Mouse (Mus musculus): ENCODE data around the gene Myo1d. TPM values are rescaled to one million over a fixed set of nuclear protein-coding genes. Genes with fewer than 3 reads are reported as not detected.
A peak's percentile ranks its signal among the peaks of the same experiment; 100 is the strongest.

The Myo1d gene
- polyA plus RNA-seq, 1 experiment: 16.9 TPM

DNA sequence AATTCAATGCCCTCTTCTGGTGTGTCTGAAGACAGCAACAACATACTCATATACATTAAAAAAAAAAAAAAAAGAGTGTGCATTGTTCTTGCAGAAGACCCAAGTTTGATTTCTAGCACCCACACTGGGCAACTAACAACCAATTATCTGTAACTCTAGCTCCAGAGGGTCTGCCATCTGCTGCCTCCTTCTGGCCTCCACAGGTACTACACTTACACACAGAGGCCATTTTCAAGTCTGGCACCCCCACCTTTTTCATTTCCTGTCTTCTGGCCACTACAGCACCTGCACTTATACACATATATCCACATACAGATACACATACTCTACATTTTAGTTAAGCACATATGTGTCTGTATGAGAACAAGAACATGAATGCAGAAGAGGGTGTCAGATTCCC, 252.1 kb downstream of the Myo1d start:
- peaks cover 3% of the 10 kb centered on the region; the same call in 1 of the 2 replicates for H3K4me1 ChIP-seq (ENCODE audit: control insufficient read depth, insufficient read depth, low read length)
- H3K27ac ChIP-seq (ENCODE audit: insufficient read depth, low read length): no peak overlapping the region
- no peaks in the 10 kb centered on the region for H3K27me3 ChIP-seq (ENCODE audit: control insufficient read depth, insufficient read depth, low read length)
- H3K4me3 ChIP-seq (replicated peaks; ENCODE audit: insufficient read depth, low read depth, low read length): no peak overlapping the region
- DNase-seq: no peak
- TF ChIP-seq POLR2A (IDR thresholded peaks at IDR 0.05; ENCODE audit: borderline replicate concordance, insufficient read depth, low read length) (no peak), CTCF (IDR thresholded peaks at IDR 0.05; ENCODE audit: borderline replicate concordance, insufficient read depth, low read depth, low read length) (peak; percentile 8; the same call in 1 of the 2 replicates)

GRCm38 (mm10) chr11:80524213-80524612, 255.6 kb downstream of the Myo1d start:
- 93% methylated on average over 5 of the region's 5 CpGs for WGBS
- no peaks in the 10 kb centered on the region for H3K27me3 ChIP-seq (ENCODE audit: control insufficient read depth, insufficient read depth, low read length)
- TF ChIP-seq POLR2A (IDR thresholded peaks at IDR 0.05; ENCODE audit: borderline replicate concordance, insufficient read depth, low read length): no peak
- TF ChIP-seq CTCF (IDR thresholded peaks at IDR 0.05; ENCODE audit: borderline replicate concordance, insufficient read depth, low read depth, low read length): no peak
- no peak overlapping the region for H3K27ac ChIP-seq (ENCODE audit: insufficient read depth, low read length)
- H3K4me3 ChIP-seq (replicated peaks; ENCODE audit: insufficient read depth, low read depth, low read length): no peak overlapping the region
- DNase-seq: no peak
- H3K4me1 ChIP-seq (ENCODE audit: control insufficient read depth, insufficient read depth, low read length): peaks cover 3% of the 10 kb centered on the region; the same call in 1 of the 2 replicates

GRCm38 (mm10) chr11:80523410-80523809, 256.4 kb downstream of the Myo1d start:
- WGBS: 70% methylated on average over 4 of the region's 4 CpGs
- TF ChIP-seq CTCF (IDR thresholded peaks at IDR 0.05; ENCODE audit: borderline replicate concordance, insufficient read depth, low read depth, low read length): no peak
- TF ChIP-seq POLR2A (IDR thresholded peaks at IDR 0.05; ENCODE audit: borderline replicate concordance, insufficient read depth, low read length): no peak

GRCm38 (mm10) chr11:80522852-80523251, 257.0 kb downstream of the Myo1d start:
- TF ChIP-seq POLR2A (IDR thresholded peaks at IDR 0.05; ENCODE audit: borderline replicate concordance, insufficient read depth, low read length) (no peak), CTCF (IDR thresholded peaks at IDR 0.05; ENCODE audit: borderline replicate concordance, insufficient read depth, low read depth, low read length) (no peak)
- H3K4me3 ChIP-seq (replicated peaks; ENCODE audit: insufficient read depth, low read depth, low read length): no peak overlapping the region
- DNase-seq: peak in 1 of 2 experiments; percentile 21
- H3K4me1 ChIP-seq (ENCODE audit: control insufficient read depth, insufficient read depth, low read length): peaks cover 8% of the 10 kb centered on the region
- H3K27me3 ChIP-seq (ENCODE audit: control insufficient read depth, insufficient read depth, low read length): no peaks in the 10 kb centered on the region
- WGBS: 11% methylated on average over 2 of the region's 2 CpGs
- no peak overlapping the region for H3K27ac ChIP-seq (ENCODE audit: insufficient read depth, low read length)

More at GRCm38 (mm10) chr11:80523410-80523809, 256.4 kb downstream of the Myo1d start:
- Histone ChIP-seq H3K27ac (ENCODE audit: insufficient read depth, low read length) (no peak overlapping the region), H3K4me1 (ENCODE audit: control insufficient read depth, insufficient read depth, low read length) (peaks cover 7% of the 10 kb centered on the region), H3K27me3 (ENCODE audit: control insufficient read depth, insufficient read depth, low read length) (no peaks in the 10 kb centered on the region), H3K4me3 (replicated peaks; ENCODE audit: insufficient read depth, low read depth, low read length) (no peak overlapping the region)
- DNase-seq: no peak

DNA sequence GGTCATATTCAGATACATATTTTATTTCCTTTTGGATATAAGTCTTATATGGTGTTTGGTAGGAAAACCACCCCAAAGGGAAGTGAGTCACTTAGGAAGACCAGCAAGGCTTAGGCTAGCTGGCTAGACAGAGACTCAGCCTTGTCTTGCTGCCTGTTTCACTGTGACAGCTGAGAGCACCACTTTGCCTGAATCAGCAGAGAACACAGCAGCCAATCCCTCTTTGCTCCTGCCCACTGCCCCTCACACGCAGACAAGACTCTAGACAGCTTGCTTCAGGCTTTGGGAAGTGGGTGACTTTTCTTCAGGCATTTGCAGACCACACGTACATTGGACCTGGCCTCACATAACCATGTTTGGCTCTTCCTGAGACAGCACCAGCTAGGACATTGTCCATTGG, 258.7 kb downstream of the Myo1d start:
- no peak for DNase-seq
- TF ChIP-seq CTCF (IDR thresholded peaks at IDR 0.05; ENCODE audit: borderline replicate concordance, insufficient read depth, low read depth, low read length) (no peak), POLR2A (IDR thresholded peaks at IDR 0.05; ENCODE audit: borderline replicate concordance, insufficient read depth, low read length) (no peak)
- 76% methylated on average over 2 of the region's 2 CpGs for WGBS
- Histone ChIP-seq H3K4me3 (replicated peaks; ENCODE audit: insufficient read depth, low read depth, low read length) (no peak overlapping the region), H3K27me3 (ENCODE audit: control insufficient read depth, insufficient read depth, low read length) (no peaks in the 10 kb centered on the region), H3K27ac (ENCODE audit: insufficient read depth, low read length) (no peak overlapping the region), H3K4me1 (ENCODE audit: control insufficient read depth, insufficient read depth, low read length) (peaks cover 8% of the 10 kb centered on the region)

DNA sequence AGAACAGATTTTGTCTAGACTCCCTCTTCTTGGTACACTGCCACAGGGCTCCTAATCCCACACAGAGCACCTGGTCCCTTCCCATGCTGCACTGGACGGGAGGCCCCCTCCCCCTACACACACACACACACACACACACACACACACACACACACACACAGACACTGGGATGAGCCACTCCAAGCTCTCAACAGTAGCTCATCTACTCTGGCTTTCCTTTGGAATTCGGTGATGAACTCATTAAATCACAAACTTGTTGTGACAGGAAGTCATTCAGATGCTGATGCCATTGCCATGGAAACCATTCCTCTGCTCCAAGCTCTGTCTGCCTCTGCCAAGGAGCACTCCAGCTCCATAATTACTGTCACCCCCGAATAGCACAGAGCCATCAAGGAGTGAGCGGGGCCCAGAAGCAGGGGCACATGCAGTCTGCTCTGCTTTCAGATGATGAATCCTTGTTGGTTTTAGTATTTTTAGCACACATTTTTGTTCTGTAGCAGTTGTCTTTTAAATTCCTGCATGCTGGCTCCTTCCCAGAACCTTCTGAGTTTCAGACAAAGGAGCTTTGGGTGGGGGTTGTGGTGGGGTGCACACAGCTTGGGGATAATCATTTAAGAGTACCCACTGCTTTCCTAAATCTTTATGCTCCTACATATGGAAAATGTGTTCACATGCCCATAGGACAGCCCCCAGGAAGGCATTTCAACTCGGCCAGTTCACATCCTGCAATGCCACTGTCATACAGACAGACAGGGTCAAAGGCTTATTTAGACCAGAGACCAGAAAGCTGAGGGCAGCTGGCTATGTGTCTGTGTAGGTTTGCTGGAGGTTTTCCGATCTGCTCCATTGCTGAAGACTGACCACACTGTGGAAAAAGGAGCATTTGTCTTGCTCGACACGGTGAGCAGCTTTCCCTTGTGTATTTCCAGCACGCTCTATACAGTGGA, 261.1 kb downstream of the Myo1d start:
- Histone ChIP-seq H3K4me1 (ENCODE audit: control insufficient read depth, insufficient read depth, low read length) (peaks cover 8% of the 10 kb centered on the region), H3K4me3 (replicated peaks; ENCODE audit: insufficient read depth, low read depth, low read length) (no peak overlapping the region), H3K27me3 (ENCODE audit: control insufficient read depth, insufficient read depth, low read length) (no peaks in the 10 kb centered on the region), H3K27ac (ENCODE audit: insufficient read depth, low read length) (no peak overlapping the region)
- DNase-seq: peak in 1 of 2 experiments; percentile 44
- WGBS: 53% methylated on average over 9 of the region's 9 CpGs
- TF ChIP-seq POLR2A (IDR thresholded peaks at IDR 0.05; ENCODE audit: borderline replicate concordance, insufficient read depth, low read length) (no peak), CTCF (IDR thresholded peaks at IDR 0.05; ENCODE audit: borderline replicate concordance, insufficient read depth, low read depth, low read length) (no peak)

DNA sequence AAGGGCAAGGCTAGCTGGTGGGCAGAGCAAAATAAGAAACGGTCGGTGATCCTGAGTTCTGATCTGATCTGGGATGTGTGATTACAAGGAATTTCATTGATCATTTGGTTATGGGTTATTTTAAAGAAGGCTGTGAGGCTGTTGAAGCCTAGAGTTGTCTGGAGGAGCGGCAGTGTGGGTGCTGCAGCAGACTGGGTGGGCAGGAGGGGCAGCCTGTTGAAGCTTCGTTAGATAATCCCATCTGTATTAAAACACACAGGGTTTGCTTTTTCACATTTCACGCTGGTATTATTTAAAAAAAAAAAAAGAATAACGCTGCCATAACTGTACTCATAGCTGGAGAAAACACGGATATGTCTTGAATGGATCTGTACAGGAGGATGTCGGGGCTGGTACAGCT, 263.9 kb downstream of the Myo1d start:
- DNase-seq: no peak
- no peak overlapping the region for H3K27ac ChIP-seq (ENCODE audit: insufficient read depth, low read length)
- H3K4me1 ChIP-seq (ENCODE audit: control insufficient read depth, insufficient read depth, low read length): peaks cover 6% of the 10 kb centered on the region
- WGBS: 80% methylated on average over 8 of the region's 8 CpGs
- no peak for TF ChIP-seq POLR2A (IDR thresholded peaks at IDR 0.05; ENCODE audit: borderline replicate concordance, insufficient read depth, low read length)
- H3K4me3 ChIP-seq (replicated peaks; ENCODE audit: insufficient read depth, low read depth, low read length): no peak overlapping the region
- H3K27me3 ChIP-seq (ENCODE audit: control insufficient read depth, insufficient read depth, low read length): no peaks in the 10 kb centered on the region

DNA sequence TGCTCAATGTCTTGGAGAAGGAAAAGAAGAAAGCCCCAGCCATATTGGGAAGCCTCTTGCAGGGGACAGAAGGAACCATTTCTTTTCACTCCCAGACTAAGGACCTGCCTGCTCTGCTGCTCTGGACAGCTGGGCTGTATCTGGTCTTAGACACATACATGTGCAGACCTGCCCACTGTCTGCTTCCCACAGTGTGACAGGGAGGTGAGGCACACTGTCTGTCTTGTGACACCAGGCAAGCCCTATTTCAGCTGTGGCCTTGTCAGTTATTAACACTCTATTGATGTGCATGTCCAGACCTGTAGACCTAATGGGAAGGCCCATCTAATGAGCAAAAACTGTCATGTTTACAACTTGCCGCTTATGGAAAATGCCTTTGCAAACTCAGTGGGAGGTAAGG, 264.5 kb downstream of the Myo1d start:
- 53% methylated on average over 1 of the region's 1 CpGs for WGBS
- H3K27me3 ChIP-seq (ENCODE audit: control insufficient read depth, insufficient read depth, low read length): no peaks in the 10 kb centered on the region
- H3K4me3 ChIP-seq (replicated peaks; ENCODE audit: insufficient read depth, low read depth, low read length): no peak overlapping the region
- no peak for DNase-seq
- peaks cover 6% of the 10 kb centered on the region for H3K4me1 ChIP-seq (ENCODE audit: control insufficient read depth, insufficient read depth, low read length)
- H3K27ac ChIP-seq (ENCODE audit: insufficient read depth, low read length): no peak overlapping the region
- TF ChIP-seq CTCF (IDR thresholded peaks at IDR 0.05; ENCODE audit: borderline replicate concordance, insufficient read depth, low read depth, low read length) (no peak), POLR2A (IDR thresholded peaks at IDR 0.05; ENCODE audit: borderline replicate concordance, insufficient read depth, low read length) (no peak)

Measured in cerebellum, adult 2 months (tissue).